Mouse (Mus musculus) testis, adult 2 months (tissue): ENCODE measurements at regions not wholly inside any gene's neighbourhood (a gene's known extent, or its start where the extent isn't known, plus 50 kb on each side); places are given as distances from the start of the nearest gene placed in this dataset.

Source experiments
- H3K27ac ChIP-seq: fragments of 200-500 bp; 2 replicates; pipeline ENCODE4 v1.5.1; 2012; ENCODE audit warnings: low read depth, low read length; ENCODE audit not compliant: control insufficient read depth, insufficient read depth
- H3K27me3 ChIP-seq: fragments of 200-500 bp; 2 replicates; pipeline ENCODE4 v1.6.1; 2012; ENCODE audit warnings: mild to moderate bottlenecking, low read length, moderate library complexity; ENCODE audit not compliant: control insufficient read depth, insufficient read depth
- H3K36me3 ChIP-seq: fragments of 200-500 bp; 2 replicates; pipeline ENCODE4 v1.6.1; 2012; ENCODE audit warnings: mild to moderate bottlenecking, low read length; ENCODE audit not compliant: control insufficient read depth, insufficient read depth
- H3K4me1 ChIP-seq: fragments of 200-500 bp; 2 replicates; pipeline ENCODE4 v1.6.1; 2012; ENCODE audit warnings: low read length; ENCODE audit not compliant: control insufficient read depth, insufficient read depth
- H3K4me3 ChIP-seq: fragments of 200-500 bp; 2 replicates; pipeline ENCODE4 v1.5.1; 2012; ENCODE audit warnings: low read depth, mild to moderate bottlenecking, low read length, moderate library complexity, mixed read lengths; ENCODE audit not compliant: control insufficient read depth
- CTCF ChIP-seq: fragments of 200-500 bp; IDR thresholded peaks from 2 replicates; pipeline ENCODE4 v1.5.1; 2012; ENCODE audit warnings: low read depth, mild to moderate bottlenecking, inconsistent platforms, low read length, moderate library complexity; ENCODE audit not compliant: control insufficient read depth, insufficient read depth, insufficient replicate concordance
- POLR2A ChIP-seq: fragments of 200-500 bp; IDR thresholded peaks from 2 replicates; pipeline ENCODE4 v1.6.1; 2012; ENCODE audit warnings: low read depth, mild to moderate bottlenecking, inconsistent platforms, low read length, moderate library complexity; ENCODE audit not compliant: control insufficient read depth

DNA sequence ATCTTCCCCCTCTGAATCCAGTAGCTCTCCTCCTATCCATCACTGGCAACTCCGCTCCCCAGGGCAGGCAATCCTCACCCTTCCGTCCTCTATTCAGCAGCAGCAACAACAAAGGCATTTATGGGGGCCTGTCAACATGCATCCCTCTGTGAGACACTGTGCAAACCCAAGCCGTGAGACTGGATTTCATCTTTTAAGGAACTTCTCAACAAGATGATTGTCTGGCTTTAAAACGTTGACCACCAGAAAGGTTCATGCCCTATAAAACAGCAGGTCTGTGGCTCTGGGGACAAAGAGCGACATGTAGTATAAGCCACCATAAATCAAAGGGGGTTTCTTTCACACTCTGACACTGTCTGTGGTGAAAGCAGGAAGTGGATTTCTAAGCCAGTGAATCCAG, 171.4 kb downstream of the Sox4 start:
- no peak overlapping the region for H3K4me3 ChIP-seq
- no peaks in the 10 kb centered on the region for H3K27me3 ChIP-seq
- H3K36me3 ChIP-seq, result no peaks in the 10 kb centered on the region
- no peaks in the 10 kb centered on the region for H3K4me1 ChIP-seq
- no peak overlapping the region for H3K27ac ChIP-seq
- TF ChIP-seq POLR2A (no peak), CTCF (no peak)

DNA sequence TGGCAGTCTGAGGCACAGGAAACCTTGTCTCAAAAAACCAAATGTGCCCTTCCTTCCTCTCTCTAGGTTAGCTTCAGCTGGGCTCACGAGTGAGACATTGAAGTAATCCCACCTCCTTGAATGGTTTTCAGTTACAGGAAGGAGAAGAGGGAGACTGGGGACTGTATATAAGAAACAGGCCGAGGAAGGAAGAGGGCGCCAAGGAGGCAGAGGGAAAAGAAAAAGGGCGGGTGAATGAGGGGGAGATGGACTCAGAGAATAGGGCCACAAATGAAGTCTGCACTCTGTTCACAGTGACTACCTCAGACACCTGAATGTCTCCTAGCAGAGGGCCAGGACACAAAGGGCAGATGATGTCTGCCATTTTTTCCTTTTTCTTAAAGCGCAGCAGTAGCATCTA, 171.9 kb downstream of the Sox4 start:
- Histone ChIP-seq H3K4me1 (no peaks in the 10 kb centered on the region), H3K4me3 (no peak overlapping the region), H3K36me3 (no peaks in the 10 kb centered on the region), H3K27me3 (no peaks in the 10 kb centered on the region), H3K27ac (no peak overlapping the region)
- no peak for TF ChIP-seq POLR2A
- TF ChIP-seq CTCF, result no peak

DNA sequence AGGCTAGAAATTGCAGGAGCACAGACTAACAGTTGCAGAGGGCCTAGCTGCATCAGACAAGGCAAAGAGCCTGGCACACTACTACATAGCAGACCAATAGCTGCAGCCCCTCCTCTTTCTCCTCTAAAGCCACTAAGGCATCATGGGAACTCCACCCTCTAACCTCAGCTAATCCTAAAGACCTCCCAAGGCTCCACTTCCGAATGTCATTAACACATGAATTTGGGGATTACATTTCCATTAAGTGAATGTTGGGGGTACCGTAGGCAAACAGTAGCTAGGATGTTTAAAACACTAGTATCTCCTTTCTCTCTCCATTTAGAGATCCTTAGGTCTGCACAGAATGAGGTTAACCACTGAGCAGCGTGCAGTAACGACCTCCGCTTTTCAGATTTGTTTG, 173.1 kb downstream of the Sox4 start:
- Histone ChIP-seq H3K27ac (no peak overlapping the region), H3K27me3 (no peaks in the 10 kb centered on the region), H3K4me1 (no peaks in the 10 kb centered on the region), H3K36me3 (no peaks in the 10 kb centered on the region), H3K4me3 (no peak overlapping the region)
- TF ChIP-seq CTCF, result no peak
- no peak for TF ChIP-seq POLR2A

DNA sequence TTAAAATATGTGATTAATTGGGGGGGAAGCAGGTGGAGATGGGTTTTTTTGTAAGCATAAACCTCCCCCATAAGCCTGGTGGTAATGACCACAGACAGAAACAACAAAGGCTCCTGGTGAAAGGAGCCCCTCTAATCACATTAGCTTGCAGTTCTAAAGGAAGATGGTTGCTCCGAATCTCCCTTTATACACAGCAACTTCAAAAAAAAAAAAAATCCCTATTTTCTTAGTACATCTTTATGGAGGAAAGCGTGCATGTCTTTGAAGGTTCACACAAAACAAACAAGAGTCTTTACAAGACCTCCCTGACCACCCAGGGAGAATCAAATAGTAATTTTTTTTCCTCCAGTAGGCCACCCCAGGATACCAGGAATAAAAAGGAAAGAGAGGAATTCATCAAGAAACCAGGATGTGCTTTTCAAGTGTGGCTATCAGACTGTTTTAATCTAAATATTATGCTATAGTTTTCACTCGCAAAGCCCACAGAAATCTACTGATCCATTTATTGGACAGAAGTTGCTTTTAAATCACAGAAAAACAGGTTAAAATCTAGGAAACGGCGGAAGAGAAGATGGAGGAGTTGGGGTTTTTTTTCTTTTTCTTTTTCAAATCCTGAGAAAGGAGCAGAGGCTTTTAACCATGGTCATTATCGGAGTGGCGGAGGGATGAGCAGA, 178.2 kb downstream of the Sox4 start:
- Histone ChIP-seq H3K27ac (no peak overlapping the region), H3K27me3 (no peaks in the 10 kb centered on the region), H3K4me3 (no peak overlapping the region), H3K36me3 (no peaks in the 10 kb centered on the region), H3K4me1 (no peaks in the 10 kb centered on the region)
- no peak for TF ChIP-seq CTCF
- no peak for TF ChIP-seq POLR2A

DNA sequence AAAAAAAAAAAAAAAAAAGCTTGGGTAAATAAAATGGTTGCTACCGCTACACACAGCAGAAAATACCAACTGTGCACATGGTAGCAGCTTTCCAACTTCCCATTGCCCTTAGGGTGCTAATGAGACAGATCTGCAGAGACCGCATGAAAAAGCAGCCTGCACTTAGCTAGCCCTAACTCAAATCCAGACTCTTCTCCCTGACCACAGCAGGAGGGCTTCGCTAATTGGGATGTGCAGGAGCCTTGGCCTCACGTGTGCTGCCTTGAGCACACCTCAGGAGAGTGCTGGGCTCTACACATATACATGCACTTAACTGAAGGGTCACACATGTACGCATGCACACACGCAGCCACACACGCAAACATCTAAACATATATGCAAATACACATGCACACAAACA, 178.9 kb downstream of the Sox4 start:
- no peaks in the 10 kb centered on the region for H3K4me1 ChIP-seq
- H3K36me3 ChIP-seq, result no peaks in the 10 kb centered on the region
- no peak overlapping the region for H3K4me3 ChIP-seq
- H3K27ac ChIP-seq, result no peak overlapping the region
- no peaks in the 10 kb centered on the region for H3K27me3 ChIP-seq
- TF ChIP-seq POLR2A, result no peak
- TF ChIP-seq CTCF, result no peak

DNA sequence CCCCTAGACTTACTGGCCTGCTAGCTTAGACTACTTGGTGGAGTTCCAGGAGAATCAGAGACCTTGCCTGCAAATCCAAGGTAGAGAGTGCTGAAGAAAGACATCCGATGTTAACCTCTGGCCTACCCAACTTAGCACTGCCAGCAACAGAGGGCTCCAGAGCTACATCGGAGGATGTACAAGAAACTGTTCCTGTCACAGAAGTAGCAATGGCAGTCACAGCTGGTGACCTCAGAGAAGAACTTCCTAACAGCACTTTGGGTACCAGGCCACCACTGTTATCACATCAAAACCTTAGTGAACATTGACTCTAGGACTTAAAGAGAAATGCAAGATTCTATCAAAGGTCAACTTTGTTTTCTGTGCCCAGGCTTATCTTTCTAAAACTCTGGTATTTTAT, 180.0 kb downstream of the Sox4 start:
- TF ChIP-seq CTCF (no peak), POLR2A (no peak)

DNA sequence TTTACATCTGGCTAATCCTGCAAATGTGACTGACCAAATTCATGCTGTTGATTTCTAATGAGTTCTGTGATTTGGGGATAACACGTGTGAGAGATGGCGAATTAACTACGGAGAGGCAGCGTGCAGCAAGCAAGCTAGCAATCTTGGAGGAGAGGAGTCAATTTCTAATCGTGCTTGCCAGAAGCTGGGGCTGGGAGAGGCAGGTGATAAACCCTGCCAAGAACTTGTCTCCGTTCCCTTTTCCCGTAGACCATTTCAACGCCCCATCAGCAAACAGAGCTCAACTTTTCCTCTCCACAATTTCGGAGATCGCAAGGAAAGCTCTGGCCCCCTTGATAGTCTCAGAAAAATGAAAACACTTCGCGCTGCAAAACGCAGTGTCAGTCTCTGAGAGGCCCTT, 183.0 kb downstream of the Sox4 start:
- no peak for TF ChIP-seq POLR2A
- TF ChIP-seq CTCF, result no peak
- Histone ChIP-seq H3K27ac (no peak overlapping the region), H3K4me1 (no peaks in the 10 kb centered on the region), H3K4me3 (no peak overlapping the region), H3K36me3 (no peaks in the 10 kb centered on the region), H3K27me3 (no peaks in the 10 kb centered on the region)

More for the DNA sequence above, 180.0 kb downstream of the Sox4 start:
- Histone ChIP-seq H3K27ac (no peak overlapping the region), H3K36me3 (no peaks in the 10 kb centered on the region), H3K4me3 (no peak overlapping the region), H3K27me3 (no peaks in the 10 kb centered on the region), H3K4me1 (no peaks in the 10 kb centered on the region)
